Mouse (Mus musculus) liver, adult 2 months (tissue): ENCODE data around the gene Ptprk.

Source experiments
- CTCF ChIP-seq: fragments of 200-500 bp; IDR thresholded peaks from 2 replicates; pipeline ENCODE4 v1.5.1; 2011; ENCODE audit warnings: low read depth, low read length, control low read depth
- POLR2A ChIP-seq: fragments of 200-500 bp; IDR thresholded peaks from 2 replicates; pipeline ENCODE4 v1.6.1; 2011; ENCODE audit warnings: low read length, control low read depth; ENCODE audit not compliant: insufficient read depth; ENCODE audit errors: extremely low read depth

DNA sequence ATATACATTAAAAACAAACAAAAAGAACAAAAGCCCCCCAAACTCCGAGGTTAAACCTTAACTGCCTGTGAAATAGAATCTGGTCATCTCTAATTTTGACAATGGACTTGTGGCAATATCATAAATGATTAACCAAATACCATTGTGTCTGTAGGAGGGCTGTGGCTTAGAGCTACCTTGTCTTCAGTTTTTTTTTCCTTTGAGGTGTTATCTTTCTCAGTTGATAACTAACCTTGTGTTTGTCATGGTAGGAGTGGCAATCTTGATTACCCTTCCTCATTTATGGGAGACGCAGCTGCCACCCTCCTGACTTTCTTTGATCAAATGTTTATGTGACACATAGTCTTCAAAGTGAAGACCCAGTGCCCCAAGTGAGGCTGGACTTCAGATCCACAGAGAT lies 24.3 kb downstream of the Ptprk start:
- TF ChIP-seq CTCF, result no peak
- TF ChIP-seq POLR2A, result no peak
